ENCODE assay signal across 23 mouse cellular contexts in genomic region chr9:115775112-115775511, GRCm38 (mm10).
DNase-seq lines count a peak whose midpoint lies in the region; ATAC-seq lines count a peak whose summit lies in the region.
"Had no signal": no experiment of that assay in that cellular context is flagged by ENCODE, and none has a peak within 500 bp of the region (broad histone marks: within the 10 kb centered on the region; RNA-seq: fewer than 3 reads in every experiment).

No protein-coding gene starts in this region.

- no peak overlapping the region for H3K4me2 ChIP-seq in midbrain, embryonic 11.5 days
- H3K4me2 ChIP-seq: heart, embryonic 12.5 days; liver, embryonic 15.5 days; lung, embryonic 15.5 days; neural tube, embryonic 12.5 days had no signal

- no peak overlapping the region for H3K4me3 ChIP-seq in midbrain, embryonic 11.5 days (ENCODE audit: low read depth, low read length)
- H3K4me3 ChIP-seq in midbrain, embryonic 10.5 days = no peak overlapping the region
- H3K4me3 ChIP-seq: embryonic facial prominence, embryonic 10.5 days; heart, embryonic 12.5 days; limb, embryonic 10.5 days; liver, embryonic 15.5 days; lung, embryonic 15.5 days; neural tube, embryonic 12.5 days had no signal

- no peak for ATAC-seq in midbrain, embryonic 11.5 days (ENCODE audit: low FRiP score)
- no peak for ATAC-seq in megakaryocyte progenitor cell, adult 5-6 weeks (replicated peaks; ENCODE audit: poor library complexity)

- WGBS in midbrain, embryonic 11.5 days = 77% methylated on average over 8 of the region's 8 CpGs
- WGBS in midbrain, embryonic 10.5 days = 81% methylated on average over 8 of the region's 8 CpGs

- no peak overlapping the region for H3K27ac ChIP-seq in midbrain, embryonic 11.5 days (ENCODE audit: low read depth, low read length)
- H3K27ac ChIP-seq in midbrain, embryonic 10.5 days (replicated peaks) = no peak overlapping the region
- H3K27ac ChIP-seq: embryonic facial prominence, embryonic 10.5 days; kidney, postnatal 0 days; limb, embryonic 10.5 days; liver, embryonic 15.5 days; lung, embryonic 15.5 days; neural tube, embryonic 12.5 days; stomach, postnatal 0 days had no signal

- peak; percentile 2 for DNase-seq in embryo, embryonic 10 days (ENCODE audit: low spot score)
- no peak for DNase-seq in embryo, embryonic 10.5 days (ENCODE audit: low spot score)
- peak; percentile 79 for DNase-seq in midbrain, embryonic 11.5 days (ENCODE audit: low spot score, missing footprints)
- DNase-seq in midbrain, embryonic 10.5 days (ENCODE audit: low spot score) = no peak
- peak; percentile 30 for DNase-seq in testis, postnatal 10 days (ENCODE audit: low spot score)
- no peak for DNase-seq in testis, postnatal 14 days (ENCODE audit: low spot score)
- DNase-seq: adrenal gland, adult 2 months; gastrocnemius, postnatal 14 days; heart, adult 18-20 months; heart, postnatal 10 days; kidney, adult 2 months; liver; lung, postnatal 36 days had no signal

- no peaks in the 10 kb centered on the region for H3K4me1 ChIP-seq in midbrain, embryonic 11.5 days (ENCODE audit: control insufficient read depth, insufficient read depth, low read length)
- H3K4me1 ChIP-seq in midbrain, embryonic 10.5 days = no peaks in the 10 kb centered on the region; the same call in 1 of the 2 replicates
- H3K4me1 ChIP-seq: liver, embryonic 15.5 days; lung, embryonic 15.5 days had no signal

- H3K27me3 ChIP-seq in midbrain, embryonic 11.5 days (ENCODE audit: control insufficient read depth, insufficient read depth, low read length) = no peaks in the 10 kb centered on the region
- no peaks in the 10 kb centered on the region for H3K27me3 ChIP-seq in midbrain, embryonic 10.5 days (ENCODE audit: low read depth, poor library complexity, severe bottlenecking)
- H3K27me3 ChIP-seq: heart, embryonic 12.5 days; liver, embryonic 15.5 days; lung, embryonic 15.5 days; neural tube, embryonic 12.5 days had no signal

- no peaks in the 10 kb centered on the region for H3K9me3 ChIP-seq in midbrain, embryonic 11.5 days (ENCODE audit: control insufficient read depth, low read length)
- H3K9me3 ChIP-seq in midbrain, embryonic 10.5 days (replicated peaks) = no peaks in the 10 kb centered on the region
- H3K9me3 ChIP-seq: embryonic facial prominence, embryonic 10.5 days; heart, embryonic 12.5 days; limb, embryonic 10.5 days; liver, embryonic 15.5 days; lung, embryonic 15.5 days; neural tube, embryonic 12.5 days had no signal

- no peaks in the 10 kb centered on the region for H3K36me3 ChIP-seq in midbrain, embryonic 11.5 days (ENCODE audit: control insufficient read depth, insufficient read depth, low read length)
- H3K36me3 ChIP-seq in midbrain, embryonic 10.5 days = no peaks in the 10 kb centered on the region
- H3K36me3 ChIP-seq: embryonic facial prominence, embryonic 10.5 days; heart, embryonic 12.5 days; limb, embryonic 10.5 days; liver, embryonic 15.5 days; lung, embryonic 15.5 days; neural tube, embryonic 12.5 days had no signal

- H3K9ac ChIP-seq in midbrain, embryonic 11.5 days (ENCODE audit: low read length) = no peak overlapping the region
- H3K9ac ChIP-seq: forebrain, postnatal 0 days; heart, embryonic 12.5 days; liver, embryonic 15.5 days; lung, embryonic 15.5 days; neural tube, embryonic 12.5 days had no signal

Comparison
In these comparisons a context has a peak if more than half of its experiments do, and no peak if none do; other contexts are left out.
1. DNase-seq: peak in embryo, embryonic 10 days (single experiment), midbrain, embryonic 11.5 days (single experiment) and testis, postnatal 10 days (single experiment); none in embryo, embryonic 10.5 days (single experiment), midbrain, embryonic 10.5 days (single experiment) and testis, postnatal 14 days (single experiment).